Mouse (Mus musculus) embryonic facial prominence, embryonic 15.5 days (tissue): ENCODE data around the gene Klk13. TPM values are rescaled to one million over a fixed set of nuclear protein-coding genes. Genes with fewer than 3 reads are reported as not detected.

Source experiments
- ATAC-seq: fragments of 200-750 bp; cut with Nextera tagmentation; 2 replicates; pipeline ENCODE4 v1.8.0; 2017; ENCODE audit warnings: low read depth, moderate TSS enrichment; ENCODE audit not compliant: insufficient number of reproducible peaks, low FRiP score, low TSS enrichment
- H3K27ac ChIP-seq: fragments of 300-500 bp; sonication (generic); replicated peaks from 2 replicates; pipeline ENCODE4 v1.5.1; 2015; ENCODE audit warnings: mild to moderate bottlenecking, inconsistent platforms
- H3K27me3 ChIP-seq: fragments of 300-500 bp; sonication (generic); 2 replicates; pipeline ENCODE4 v1.6.1; 2015; ENCODE audit warnings: inconsistent platforms
- H3K36me3 ChIP-seq: fragments of 300-500 bp; sonication (generic); 2 replicates; pipeline ENCODE4 v1.6.1; 2015; ENCODE audit warnings: mild to moderate bottlenecking, inconsistent platforms
- H3K4me1 ChIP-seq: fragments of 300-500 bp; sonication (generic); 2 replicates; pipeline ENCODE4 v1.6.1; 2015; ENCODE audit warnings: inconsistent platforms
- H3K4me2 ChIP-seq: fragments of 300-500 bp; sonication (generic); replicated peaks from 2 replicates; pipeline ENCODE4 v1.6.1; 2015; ENCODE audit warnings: mild to moderate bottlenecking, inconsistent platforms
- H3K4me3 ChIP-seq: fragments of 300-500 bp; sonication (generic); replicated peaks from 2 replicates; pipeline ENCODE4 v1.5.1; 2015; ENCODE audit warnings: mild to moderate bottlenecking, inconsistent platforms
- H3K9ac ChIP-seq: fragments of 300-500 bp; sonication (generic); 2 replicates; pipeline ENCODE4 v1.6.1; 2015; ENCODE audit warnings: inconsistent platforms
- H3K9me3 ChIP-seq: fragments of 300-500 bp; sonication (generic); replicated peaks from 2 replicates; pipeline ENCODE4 v1.6.1; 2016; ENCODE audit warnings: inconsistent platforms
- WGBS: fragments of 180-500 bp; shearing (Covaris S2); methylation state at CpG from one replicate; pipeline ENCODE4 v1.1.7; 2015; 5-methylcytosine and 5-hydroxymethylcytosine counted together
- polyA plus RNA-seq: library from polyadenylated mRNA; unstranded; fragments of >200 nt; fragmentation: Nextera tagmentation; extraction: Ambion mirVana; gene quantifications from 2 replicates; pipeline ENCODE4 v1.2.1, GENCODE M21; 2015

Gene Klk13
- polyA plus RNA-seq, 1 experiment from 2014 or later = 18.5 TPM

GRCm38 (mm10) chr7:43685088-43685487, 27.3 kb upstream of the Klk13 start:
- H3K36me3 ChIP-seq = no peaks in the 10 kb centered on the region
- no peaks in the 10 kb centered on the region for H3K4me1 ChIP-seq
- no peaks in the 10 kb centered on the region for H3K9me3 ChIP-seq
- ATAC-seq = no peak
- no peak overlapping the region for H3K4me3 ChIP-seq
- WGBS = 63% methylated on average over 7 of the region's 7 CpGs
- H3K9ac ChIP-seq = no peak overlapping the region
- no peak overlapping the region for H3K27ac ChIP-seq
- no peak overlapping the region for H3K4me2 ChIP-seq
- H3K27me3 ChIP-seq = no peaks in the 10 kb centered on the region

- H3K4me3 ChIP-seq = no peak within 1 kb of the TSS
- H3K4me2 ChIP-seq = no peak within 1 kb of the TSS
- no peaks in the 10 kb centered on the region for H3K9me3 ChIP-seq
- H3K9ac ChIP-seq = no peak within 1 kb of the TSS
- H3K27ac ChIP-seq = no peak within 1 kb of the TSS
- no peaks in the 10 kb centered on the region for H3K4me1 ChIP-seq
- no peak for ATAC-seq
- no peaks in the 10 kb centered on the region for H3K27me3 ChIP-seq
- no peaks in the 10 kb centered on the region for H3K36me3 ChIP-seq
Observed at GRCm38 (mm10) chr7:43690118-43690517, 22.2 kb upstream of the Klk13 start, which contains the start of gene Klk14. TSS of gene Klk14 (plus strand) at chr7:43690418.

DNA sequence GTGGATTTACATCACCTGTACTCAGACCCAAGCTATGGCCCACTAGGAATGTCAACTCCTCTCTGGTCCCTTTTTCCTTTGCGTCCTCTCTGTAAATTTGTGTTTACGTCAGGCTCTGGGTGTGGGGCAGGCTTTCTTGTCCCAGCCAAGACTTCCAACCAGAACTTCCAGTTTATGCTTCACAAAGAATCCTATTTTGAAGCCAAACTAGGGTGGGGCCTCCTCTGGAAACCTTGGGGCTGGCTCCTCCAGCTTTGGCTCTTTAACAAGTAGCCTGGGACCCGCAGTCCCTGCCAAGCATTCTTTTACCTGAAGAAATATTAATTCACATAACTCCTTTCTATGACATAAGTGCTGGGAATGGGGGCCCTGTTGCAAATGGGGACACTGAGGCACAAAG, 2.3 kb upstream of the Klk13 start:
- Histone ChIP-seq H3K27ac (peak overlapping the region; percentile 17; the same call in 1 of the 2 replicates), H3K4me2 (no peak overlapping the region), H3K36me3 (no peaks in the 10 kb centered on the region), H3K9me3 (no peaks in the 10 kb centered on the region), H3K4me3 (no peak overlapping the region), H3K9ac (no peak overlapping the region), H3K27me3 (no peaks in the 10 kb centered on the region), H3K4me1 (peaks cover 13% of the 10 kb centered on the region)
- ATAC-seq = no peak
- 67% methylated on average over 3 of the region's 3 CpGs for WGBS

DNA sequence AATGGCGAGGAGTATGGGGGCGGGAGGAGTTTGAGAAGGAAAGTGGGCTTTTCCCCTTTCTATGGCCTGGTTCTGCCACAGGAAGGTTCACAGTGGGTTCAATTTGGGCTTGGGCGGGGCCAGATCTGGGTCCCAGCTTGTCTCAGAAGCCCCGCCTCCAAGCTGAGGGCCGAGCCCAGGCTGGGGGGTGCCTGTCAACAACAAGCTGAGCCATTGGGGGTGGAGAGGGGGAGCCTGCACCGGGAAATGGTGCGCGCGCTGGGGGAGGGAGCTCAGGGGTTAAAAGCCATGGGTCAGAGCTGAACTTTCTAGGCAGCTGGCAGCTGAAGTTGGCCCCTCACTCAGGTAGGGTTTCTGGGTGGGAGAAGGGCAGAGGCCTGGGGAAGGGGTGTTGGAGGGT, 550 bp downstream of the Klk13 start:
- H3K9me3 ChIP-seq = no peaks in the 10 kb centered on the region
- H3K9ac ChIP-seq = no peak overlapping the region
- 5% methylated on average over 9 of the region's 9 CpGs for WGBS
- H3K27me3 ChIP-seq = no peaks in the 10 kb centered on the region
- peak overlapping the region; percentile 19 for H3K4me3 ChIP-seq
- ATAC-seq = no peak
- H3K36me3 ChIP-seq = no peaks in the 10 kb centered on the region
- peaks cover 13% of the 10 kb centered on the region for H3K4me1 ChIP-seq
- no peak overlapping the region for H3K27ac ChIP-seq
- H3K4me2 ChIP-seq = peak overlapping the region; percentile 34

DNA sequence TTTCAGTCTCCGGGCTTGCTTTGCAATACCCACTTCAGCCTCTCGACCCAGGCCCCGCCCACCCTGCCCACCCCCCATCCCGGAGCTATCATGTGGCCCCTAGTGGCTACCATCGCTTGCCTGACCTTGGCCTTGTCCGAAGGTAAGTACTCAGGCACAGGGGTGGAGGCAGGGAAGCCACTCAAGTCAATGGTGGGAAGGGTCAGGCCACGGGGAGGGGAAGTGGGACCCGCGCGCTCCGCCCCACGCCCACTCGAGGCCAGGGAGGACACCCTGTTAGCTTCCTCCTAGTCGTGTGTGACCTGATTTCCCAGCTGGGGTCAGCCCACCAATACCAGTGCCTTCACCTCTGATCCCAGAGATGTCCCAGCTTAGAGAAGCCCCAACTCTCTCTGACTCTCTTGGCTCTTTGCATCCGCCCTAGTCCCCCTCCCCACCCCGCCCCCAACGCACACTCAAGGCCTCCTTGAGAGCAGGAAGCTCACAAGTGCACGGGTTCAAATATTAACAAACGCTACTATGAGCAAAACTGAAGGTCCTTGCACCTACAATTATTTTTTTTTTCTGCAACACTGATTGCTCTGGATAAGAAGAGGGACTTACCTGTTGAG, 1.5 kb downstream of the Klk13 start:
- 7% methylated on average over 19 of the region's 19 CpGs for WGBS
- no peaks in the 10 kb centered on the region for H3K27me3 ChIP-seq
- no peaks in the 10 kb centered on the region for H3K36me3 ChIP-seq
- H3K9me3 ChIP-seq = no peaks in the 10 kb centered on the region
- H3K4me1 ChIP-seq = peaks cover 13% of the 10 kb centered on the region
- no peak for ATAC-seq
- peak overlapping the region; percentile 19 for H3K4me3 ChIP-seq
- H3K4me2 ChIP-seq = peak overlapping the region; percentile 34
- no peak overlapping the region for H3K9ac ChIP-seq
- H3K27ac ChIP-seq = no peak overlapping the region

DNA sequence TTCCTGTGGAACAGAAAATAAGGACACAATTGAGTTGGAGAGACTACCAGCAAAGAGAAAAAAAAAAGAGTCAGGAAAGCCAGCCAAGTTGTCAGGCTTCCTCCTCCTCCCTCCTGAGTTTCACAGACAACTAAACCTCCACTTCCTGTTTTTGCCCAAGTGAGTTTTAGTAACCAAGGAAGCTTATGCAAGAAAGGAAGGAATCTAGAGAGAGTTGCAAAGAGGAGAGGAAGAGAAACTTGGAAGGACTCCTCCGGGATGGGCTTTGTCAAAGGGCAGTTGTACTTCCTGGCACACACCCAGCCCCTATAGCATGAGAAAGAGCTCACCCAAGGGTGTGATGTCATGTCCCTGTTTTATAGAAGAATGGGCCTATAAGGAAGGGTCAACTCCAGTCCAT, 35.4 kb downstream of the Klk13 start:
- Histone ChIP-seq H3K4me2 (no peak overlapping the region), H3K36me3 (no peaks in the 10 kb centered on the region), H3K27me3 (no peaks in the 10 kb centered on the region), H3K4me1 (no peaks in the 10 kb centered on the region), H3K4me3 (no peak overlapping the region), H3K9me3 (no peaks in the 10 kb centered on the region), H3K27ac (no peak overlapping the region), H3K9ac (no peak overlapping the region)
- 72% methylated on average over 1 of the region's 1 CpGs for WGBS
- no peak for ATAC-seq

DNA sequence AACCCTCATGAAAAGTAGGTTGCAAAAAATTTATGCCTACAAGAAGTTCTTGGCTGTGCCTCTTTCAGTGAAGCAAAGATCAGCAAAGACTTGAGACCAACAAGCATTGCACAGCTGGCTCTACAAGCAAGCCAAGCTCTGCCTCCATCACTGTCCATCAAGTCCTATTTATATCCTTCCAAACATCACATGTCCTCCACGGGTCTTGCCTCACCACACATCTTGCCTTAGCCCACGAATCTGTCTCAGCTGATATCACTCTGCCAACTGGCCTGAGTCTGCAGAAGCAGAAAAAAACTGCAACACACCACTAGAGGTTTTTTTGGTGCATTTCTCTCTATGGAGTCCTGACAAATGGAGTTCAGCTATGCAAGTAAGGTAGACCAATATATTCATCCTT, 40.4 kb downstream of the Klk13 start:
- H3K27me3 ChIP-seq = no peaks in the 10 kb centered on the region
- no peaks in the 10 kb centered on the region for H3K36me3 ChIP-seq
- H3K4me3 ChIP-seq = no peak overlapping the region
- H3K27ac ChIP-seq = no peak overlapping the region
- 68% methylated on average over 2 of the region's 2 CpGs for WGBS
- no peak overlapping the region for H3K4me2 ChIP-seq
- H3K4me1 ChIP-seq = no peaks in the 10 kb centered on the region
- H3K9ac ChIP-seq = no peak overlapping the region
- ATAC-seq = no peak
- no peaks in the 10 kb centered on the region for H3K9me3 ChIP-seq

- Histone ChIP-seq H3K4me2 (no peak overlapping the region), H3K9ac (no peak overlapping the region), H3K27me3 (no peaks in the 10 kb centered on the region), H3K9me3 (no peaks in the 10 kb centered on the region), H3K4me1 (no peaks in the 10 kb centered on the region), H3K4me3 (no peak overlapping the region), H3K27ac (no peak overlapping the region), H3K36me3 (no peaks in the 10 kb centered on the region)
- ATAC-seq = no peak
- 44% methylated on average over 8 of the region's 8 CpGs for WGBS
Observed at GRCm38 (mm10) chr7:43766484-43766883, 54.1 kb downstream of the Klk13 start.

DNA sequence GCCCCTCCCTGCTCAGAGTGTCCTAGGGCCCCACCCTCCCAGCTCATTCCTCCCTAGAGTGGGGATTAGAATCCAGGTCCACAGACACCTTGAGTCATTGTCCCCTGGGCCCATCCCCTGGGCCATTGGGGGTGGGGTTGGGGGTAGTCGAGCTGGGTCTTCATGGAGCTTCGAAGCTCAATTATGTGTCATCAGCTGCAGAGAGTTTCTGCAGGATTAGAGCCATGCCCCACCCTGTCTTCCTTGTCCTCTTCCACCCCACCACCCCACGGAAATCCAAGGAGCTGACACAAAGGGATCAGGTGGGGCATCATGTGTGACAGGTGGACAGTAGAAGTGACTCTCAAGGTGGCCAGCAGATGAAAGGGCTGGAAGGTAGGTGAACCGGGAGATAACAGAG, 56.2 kb downstream of the Klk13 start, which contains the start of gene Klk12:
Klk12 (plus strand) TSS at position 301 of the 400 bp plus-strand sequence.
- Histone ChIP-seq H3K4me2 (no peak within 1 kb of the TSS), H3K27ac (no peak within 1 kb of the TSS), H3K9me3 (no peaks in the 10 kb centered on the region), H3K27me3 (no peaks in the 10 kb centered on the region), H3K4me3 (no peak within 1 kb of the TSS), H3K4me1 (no peaks in the 10 kb centered on the region), H3K9ac (no peak within 1 kb of the TSS), H3K36me3 (no peaks in the 10 kb centered on the region)
- ATAC-seq = no peak
- 62% methylated on average over 4 of the region's 4 CpGs for WGBS

- no peak overlapping the region for H3K9ac ChIP-seq
- H3K4me2 ChIP-seq = no peak overlapping the region
- no peak overlapping the region for H3K27ac ChIP-seq
- H3K4me1 ChIP-seq = peaks cover under 1% of the 10 kb centered on the region; the same call in 1 of the 2 replicates
- no peaks in the 10 kb centered on the region for H3K9me3 ChIP-seq
- no peaks in the 10 kb centered on the region for H3K36me3 ChIP-seq
- no peaks in the 10 kb centered on the region for H3K27me3 ChIP-seq
- no peak for ATAC-seq
- H3K4me3 ChIP-seq = no peak overlapping the region
- WGBS = 92% methylated on average over 8 of the region's 8 CpGs
Observed at GRCm38 (mm10) chr7:43769636-43770035, 57.3 kb downstream of the Klk13 start.

DNA sequence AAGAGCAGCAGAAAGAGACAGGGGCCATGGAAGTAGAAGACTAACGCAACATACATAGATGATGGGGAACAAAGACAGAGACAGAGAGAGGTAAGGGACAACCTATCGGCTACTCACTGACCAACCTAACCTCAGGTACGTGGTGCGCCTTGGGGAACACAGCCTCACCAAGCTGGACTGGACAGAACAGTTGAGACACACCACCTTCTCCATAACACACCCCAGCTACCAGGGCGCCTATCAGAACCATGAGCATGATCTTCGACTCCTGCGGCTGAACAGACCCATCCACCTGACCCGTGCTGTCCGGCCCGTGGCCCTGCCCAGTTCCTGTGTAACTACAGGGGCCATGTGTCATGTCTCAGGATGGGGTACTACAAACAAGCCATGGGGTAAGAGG, 58.3 kb downstream of the Klk13 start:
- H3K9me3 ChIP-seq = no peaks in the 10 kb centered on the region
- no peak for ATAC-seq
- no peaks in the 10 kb centered on the region for H3K36me3 ChIP-seq
- H3K27ac ChIP-seq = no peak overlapping the region
- WGBS = 93% methylated on average over 10 of the region's 10 CpGs
- no peak overlapping the region for H3K4me2 ChIP-seq
- no peak overlapping the region for H3K4me3 ChIP-seq
- H3K4me1 ChIP-seq = peaks cover 4% of the 10 kb centered on the region; the same call in 1 of the 2 replicates
- no peaks in the 10 kb centered on the region for H3K27me3 ChIP-seq
- H3K9ac ChIP-seq = no peak overlapping the region

GRCm38 (mm10) chr7:43771916-43772315, 59.5 kb downstream of the Klk13 start:
- Histone ChIP-seq H3K27ac (no peak overlapping the region), H3K4me1 (peaks cover 4% of the 10 kb centered on the region; the same call in 1 of the 2 replicates), H3K9me3 (no peaks in the 10 kb centered on the region), H3K9ac (no peak overlapping the region), H3K27me3 (no peaks in the 10 kb centered on the region), H3K4me3 (no peak overlapping the region), H3K4me2 (no peak overlapping the region), H3K36me3 (no peaks in the 10 kb centered on the region)
- 89% methylated on average over 6 of the region's 6 CpGs for WGBS
- ATAC-seq = no peak
